Mouse (Mus musculus): ENCODE measurements around the gene Necab2. TPM values are rescaled to one million over a fixed set of nuclear protein-coding genes. Genes with fewer than 3 reads are reported as not detected.

Gene Necab2
- polyA plus RNA-seq, 1 experiment from 2014 or later, result 48.3 TPM

DNA sequence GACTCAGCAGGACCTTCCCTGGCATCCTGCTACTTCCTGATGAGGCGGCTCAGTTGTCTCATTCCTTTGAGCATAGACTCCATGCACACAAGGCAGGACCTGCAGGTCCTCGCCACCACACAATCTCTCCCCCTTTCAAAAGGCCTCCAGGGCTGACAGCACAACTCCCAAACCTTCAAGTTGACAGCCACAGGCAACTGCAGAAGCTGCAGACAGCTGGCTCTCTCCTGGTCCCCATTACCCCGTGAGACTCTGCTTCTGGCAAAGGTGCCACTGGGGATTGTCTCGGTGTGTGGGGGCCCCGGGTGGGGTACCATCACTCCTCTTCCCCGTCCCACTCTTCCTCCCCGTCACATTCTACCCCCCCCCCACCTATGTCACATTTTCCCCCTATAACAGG is 26.2 kb upstream of the Necab2 start:
- no peak for ATAC-seq (ENCODE audit: low FRiP score, low read depth)

DNA sequence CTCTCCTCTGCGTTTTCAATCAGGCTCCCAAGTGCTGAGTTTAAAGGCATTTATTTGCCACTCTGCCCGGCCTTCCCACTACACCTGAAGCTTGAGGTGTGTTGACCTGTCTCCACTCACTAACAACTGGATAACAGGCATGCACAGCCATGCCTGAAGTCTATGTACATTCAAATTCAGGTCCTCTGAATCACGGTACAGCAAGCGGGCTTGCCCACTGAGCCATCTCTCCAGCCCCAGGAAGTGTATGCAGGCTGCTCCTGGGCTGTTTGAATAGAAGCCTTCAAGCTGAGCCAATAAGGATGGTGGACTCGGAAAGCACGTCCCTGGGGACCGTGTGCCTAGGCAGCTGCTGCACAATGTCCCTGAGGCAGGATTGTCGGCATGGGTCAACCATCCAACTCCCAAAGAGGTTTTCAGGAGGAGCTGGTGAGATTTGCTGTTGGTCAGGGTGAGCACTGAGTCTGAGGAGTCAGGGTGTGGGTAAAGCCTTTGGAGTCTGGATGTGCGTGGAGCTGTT is 24.9 kb upstream of the Necab2 start:
- H3K4me1 ChIP-seq (replicated peaks), result peaks cover 10% of the 10 kb centered on the region
- H3K27ac ChIP-seq (replicated peaks), result no peak overlapping the region
- H3K27me3 ChIP-seq, result no peaks in the 10 kb centered on the region
- no peak overlapping the region for H3K4me2 ChIP-seq
- H3K9ac ChIP-seq, result no peak overlapping the region
- 53% methylated on average over 9 of the region's 9 CpGs for WGBS
- no peak for ATAC-seq (ENCODE audit: low FRiP score, low read depth)
- no peaks in the 10 kb centered on the region for H3K36me3 ChIP-seq
- no peaks in the 10 kb centered on the region for H3K9me3 ChIP-seq
- no peak overlapping the region for H3K4me3 ChIP-seq

More for the DNA sequence above, 26.2 kb upstream of the Necab2 start:
- Histone ChIP-seq H3K9ac (no peak overlapping the region), H3K27me3 (no peaks in the 10 kb centered on the region), H3K9me3 (no peaks in the 10 kb centered on the region), H3K4me3 (no peak overlapping the region), H3K4me1 (replicated peaks) (peaks cover 10% of the 10 kb centered on the region), H3K36me3 (no peaks in the 10 kb centered on the region), H3K27ac (replicated peaks) (no peak overlapping the region), H3K4me2 (no peak overlapping the region)
- WGBS, result 68% methylated on average over 7 of the region's 7 CpGs

DNA sequence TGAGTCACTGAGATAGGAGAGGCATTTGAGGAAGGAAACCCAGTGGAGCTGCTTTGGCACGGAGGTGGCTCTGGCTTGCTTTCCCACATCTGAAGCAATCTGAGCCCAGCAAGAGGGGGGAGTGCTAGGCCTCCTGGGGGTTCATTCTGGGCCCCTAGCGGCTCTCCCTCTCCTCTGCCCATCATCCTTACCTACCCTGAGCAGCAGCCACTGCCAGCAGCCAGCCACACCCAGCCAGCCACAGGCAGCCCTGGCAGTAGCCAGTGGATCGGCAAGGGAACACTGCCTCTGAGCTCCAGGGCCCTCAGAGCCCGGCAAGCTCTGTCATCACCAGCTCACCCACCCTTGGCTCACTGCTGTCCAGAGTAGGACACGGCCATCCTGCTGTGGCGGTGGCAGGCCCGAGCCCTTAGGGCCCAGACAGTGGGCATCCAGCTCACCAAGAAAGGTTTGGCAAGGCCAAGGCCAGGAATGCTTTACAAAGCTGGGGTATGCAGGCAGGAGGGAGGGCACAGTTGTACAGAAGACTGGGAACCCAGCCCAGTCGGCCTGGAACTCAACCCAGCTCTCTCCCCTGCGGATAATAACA is 24.3 kb upstream of the Necab2 start:
- Histone ChIP-seq H3K4me1 (replicated peaks) (peaks cover 10% of the 10 kb centered on the region), H3K27me3 (no peaks in the 10 kb centered on the region), H3K9me3 (no peaks in the 10 kb centered on the region), H3K4me2 (no peak overlapping the region), H3K4me3 (no peak overlapping the region), H3K9ac (no peak overlapping the region), H3K36me3 (no peaks in the 10 kb centered on the region), H3K27ac (replicated peaks) (no peak overlapping the region)
- 55% methylated on average over 9 of the region's 9 CpGs for WGBS
- ATAC-seq (ENCODE audit: low FRiP score, low read depth), result no peak; the same call in 1 of the 2 replicates

DNA sequence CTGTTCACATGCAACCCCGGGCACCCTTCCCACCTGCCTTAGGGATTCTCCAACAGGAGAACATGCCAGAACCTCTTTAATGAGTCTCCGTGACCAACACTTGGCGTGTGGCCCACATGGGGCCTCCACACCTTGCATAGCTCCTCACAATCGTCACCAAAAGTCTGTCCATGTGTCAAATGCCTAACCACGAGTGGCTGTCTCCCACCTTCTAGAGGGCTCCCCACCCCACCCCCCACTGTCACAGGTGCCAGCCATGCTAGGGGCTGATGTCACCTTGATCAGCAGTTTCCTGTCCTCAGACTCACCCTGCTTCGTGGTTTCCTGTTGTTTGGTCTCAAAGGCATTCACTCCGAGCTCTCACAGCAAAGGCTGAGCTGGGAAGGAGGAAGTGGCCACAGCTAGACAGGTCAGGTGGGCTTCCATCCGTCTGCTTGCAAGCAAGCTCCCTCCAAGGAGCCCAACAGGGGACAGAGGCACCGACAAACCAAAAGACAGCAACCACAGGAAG is 22.8 kb upstream of the Necab2 start:
- Histone ChIP-seq H3K9ac (no peak overlapping the region), H3K27me3 (no peaks in the 10 kb centered on the region), H3K36me3 (no peaks in the 10 kb centered on the region), H3K27ac (replicated peaks) (no peak overlapping the region), H3K4me3 (no peak overlapping the region), H3K4me1 (replicated peaks) (peaks cover 10% of the 10 kb centered on the region), H3K9me3 (no peaks in the 10 kb centered on the region), H3K4me2 (no peak overlapping the region)
- no peak for ATAC-seq (ENCODE audit: low FRiP score, low read depth)
- 69% methylated on average over 9 of the region's 9 CpGs for WGBS

DNA sequence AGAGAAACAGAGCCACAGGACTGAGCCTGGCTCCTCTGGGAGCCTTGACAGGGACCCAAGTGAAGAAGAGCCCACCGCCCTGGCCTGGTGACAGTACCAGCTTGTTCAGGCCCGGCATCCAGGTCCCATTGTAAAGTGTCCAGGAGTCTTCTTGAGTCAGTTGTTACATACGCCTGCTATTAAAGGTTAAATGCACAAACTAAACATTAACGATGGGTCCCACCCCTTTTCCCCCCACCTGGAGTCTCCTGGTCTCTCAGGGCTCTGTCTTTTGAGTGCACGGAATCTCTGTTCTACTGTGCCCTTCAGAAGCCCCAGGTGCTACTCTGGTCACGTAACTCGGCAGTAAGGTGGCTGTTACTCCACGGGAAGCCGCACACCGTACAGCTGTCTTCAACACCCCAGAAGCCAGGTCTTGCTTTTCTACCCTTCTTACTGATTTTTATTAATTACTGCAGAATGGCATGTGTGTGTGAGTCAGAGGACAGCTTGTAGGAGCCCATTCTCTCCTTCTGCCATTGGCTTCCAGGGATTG is 22.3 kb upstream of the Necab2 start:
- no peak for ATAC-seq (ENCODE audit: low FRiP score, low read depth)
- Histone ChIP-seq H3K27me3 (no peaks in the 10 kb centered on the region), H3K36me3 (no peaks in the 10 kb centered on the region), H3K27ac (replicated peaks) (no peak overlapping the region; the same call in 1 of the 2 replicates), H3K4me3 (no peak overlapping the region), H3K9ac (no peak overlapping the region), H3K9me3 (no peaks in the 10 kb centered on the region), H3K4me2 (no peak overlapping the region), H3K4me1 (replicated peaks) (peaks cover 10% of the 10 kb centered on the region)
- WGBS, result 86% methylated on average over 10 of the region's 10 CpGs

DNA sequence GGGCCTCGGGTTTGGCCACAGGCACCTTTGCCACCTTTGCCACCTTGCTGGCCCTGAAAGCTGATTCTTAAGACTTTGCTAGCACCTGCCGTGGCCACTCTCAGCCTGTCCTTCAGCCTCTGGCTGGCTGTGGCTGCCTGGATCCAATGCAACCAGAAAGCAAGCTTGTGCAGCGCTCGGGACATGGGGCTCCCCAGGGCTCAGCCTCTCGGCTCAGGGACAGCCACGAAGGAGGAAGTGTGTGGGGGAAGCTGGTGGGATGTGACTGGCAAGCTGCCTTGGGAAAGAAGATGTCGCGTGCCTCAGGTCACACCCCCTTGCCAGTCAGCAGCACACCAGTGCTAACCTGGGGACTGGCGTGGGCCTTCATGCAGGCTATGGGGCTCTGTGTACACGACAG is 21.8 kb upstream of the Necab2 start:
- Histone ChIP-seq H3K4me2 (no peak overlapping the region), H3K27me3 (no peaks in the 10 kb centered on the region), H3K4me1 (replicated peaks) (peaks cover 10% of the 10 kb centered on the region), H3K9me3 (no peaks in the 10 kb centered on the region), H3K4me3 (no peak overlapping the region), H3K9ac (no peak overlapping the region), H3K36me3 (no peaks in the 10 kb centered on the region), H3K27ac (replicated peaks) (no peak overlapping the region)
- no peak for ATAC-seq (ENCODE audit: low FRiP score, low read depth)
- WGBS, result 87% methylated on average over 10 of the region's 10 CpGs

DNA sequence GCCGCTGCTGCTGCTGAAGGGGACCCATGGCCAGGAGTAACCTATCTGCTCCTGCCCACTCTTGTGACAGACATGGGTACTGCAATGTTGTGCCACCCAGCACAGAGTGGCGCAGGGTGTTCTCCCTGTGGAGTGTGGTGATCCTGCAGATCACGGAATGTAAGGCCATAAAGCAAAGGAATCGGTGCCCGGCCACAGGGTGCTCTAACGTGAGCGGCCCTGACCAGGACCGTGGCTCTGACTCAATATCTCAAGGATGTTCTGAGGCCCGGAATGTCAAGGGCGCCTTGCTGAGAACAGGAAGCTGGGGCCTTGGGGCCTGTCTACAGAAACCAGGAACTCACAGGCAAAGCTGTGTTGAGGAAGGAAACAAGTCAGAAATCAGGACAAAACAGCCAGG is 21.0 kb upstream of the Necab2 start:
- no peaks in the 10 kb centered on the region for H3K9me3 ChIP-seq
- no peaks in the 10 kb centered on the region for H3K27me3 ChIP-seq
- no peak for ATAC-seq (ENCODE audit: low FRiP score, low read depth)
- no peak overlapping the region for H3K4me2 ChIP-seq
- H3K4me1 ChIP-seq (replicated peaks), result peaks cover 10% of the 10 kb centered on the region
- no peak overlapping the region for H3K4me3 ChIP-seq
- 95% methylated on average over 10 of the region's 10 CpGs for WGBS
- H3K27ac ChIP-seq (replicated peaks), result no peak overlapping the region; the same call in 1 of the 2 replicates
- H3K36me3 ChIP-seq, result no peaks in the 10 kb centered on the region
- no peak overlapping the region for H3K9ac ChIP-seq

DNA sequence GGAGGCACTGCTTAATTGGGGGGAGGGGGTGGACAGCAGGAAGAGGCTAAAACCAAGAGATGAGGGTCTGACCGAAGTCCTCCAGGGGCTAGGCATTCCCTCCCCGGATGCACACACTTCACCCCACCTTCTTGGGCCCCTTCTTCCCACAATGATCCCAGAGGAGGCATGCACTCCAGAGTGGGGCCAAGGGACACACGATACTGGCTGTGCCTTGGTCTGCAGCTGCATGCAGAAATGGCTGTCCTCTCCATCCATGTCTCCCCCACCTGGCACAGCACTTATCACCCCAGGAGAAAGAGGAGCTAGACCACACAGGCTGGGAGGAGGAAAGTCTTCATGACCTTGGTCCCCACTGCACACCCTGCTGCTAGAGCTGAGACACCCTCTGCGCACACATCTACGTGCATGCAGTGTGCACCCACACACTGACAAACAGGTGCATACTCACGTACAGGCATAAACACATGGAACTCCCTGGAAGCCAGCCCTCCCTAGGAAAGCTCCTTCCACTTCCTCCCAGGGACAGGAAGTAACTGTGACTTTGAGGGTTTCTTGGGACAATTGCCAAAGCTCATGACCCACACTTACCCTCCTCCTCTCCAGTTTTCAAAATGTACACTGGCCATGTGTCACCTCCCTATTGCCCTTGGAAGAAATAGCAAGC is 20.3 kb upstream of the Necab2 start:
- WGBS, result 89% methylated on average over 6 of the region's 6 CpGs
- Histone ChIP-seq H3K9me3 (no peaks in the 10 kb centered on the region), H3K4me2 (0 out of 2 replicates have a peak overlapping the region, but pooled peaks have one; percentile 9), H3K4me3 (no peak overlapping the region), H3K9ac (no peak overlapping the region), H3K27me3 (no peaks in the 10 kb centered on the region), H3K36me3 (no peaks in the 10 kb centered on the region), H3K27ac (replicated peaks) (no peak overlapping the region; the same call in 1 of the 2 replicates), H3K4me1 (replicated peaks) (peaks cover 10% of the 10 kb centered on the region)
- ATAC-seq (ENCODE audit: low FRiP score, low read depth), result no peak

DNA sequence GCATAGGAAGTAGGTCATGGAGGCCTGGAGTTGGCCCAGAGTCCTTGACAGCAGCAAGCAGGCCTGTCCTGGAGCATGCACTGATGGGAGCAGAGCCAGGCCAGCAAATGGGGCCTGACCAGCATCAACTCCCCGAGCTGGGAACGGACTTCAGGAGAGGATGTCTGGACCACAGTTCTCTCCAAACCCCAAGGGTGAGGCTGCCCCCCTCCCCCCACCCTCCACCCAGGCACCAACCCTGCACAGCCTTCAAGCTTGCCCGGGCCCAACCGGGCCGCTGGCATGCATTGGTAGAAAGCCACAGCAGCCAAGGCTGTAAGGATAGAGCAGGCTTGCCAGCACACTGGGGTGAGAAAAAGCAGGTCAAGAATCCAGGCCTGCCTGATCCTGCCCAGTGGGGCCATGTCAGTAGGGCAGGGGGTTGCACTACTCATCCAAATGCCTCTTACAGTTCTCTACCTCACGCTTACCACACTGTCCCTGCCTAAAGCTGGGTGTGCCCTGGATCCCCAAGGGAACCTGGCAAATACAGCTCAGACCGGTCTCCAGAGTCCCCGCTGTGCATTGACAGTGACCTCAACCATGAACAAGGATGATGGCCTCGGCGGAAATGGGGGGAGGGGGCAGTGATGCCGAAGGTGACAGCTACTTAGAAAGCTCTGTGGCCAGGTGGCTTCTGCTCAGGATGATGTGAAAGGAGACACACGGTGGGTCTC is 18.7 kb upstream of the Necab2 start:
- H3K4me3 ChIP-seq, result no peak overlapping the region
- WGBS, result 75% methylated on average over 12 of the region's 12 CpGs
- no peaks in the 10 kb centered on the region for H3K36me3 ChIP-seq
- H3K9ac ChIP-seq, result no peak overlapping the region
- ATAC-seq (ENCODE audit: low FRiP score, low read depth), result no peak
- H3K4me1 ChIP-seq (replicated peaks), result no peaks in the 10 kb centered on the region
- H3K27me3 ChIP-seq, result no peaks in the 10 kb centered on the region
- H3K27ac ChIP-seq (replicated peaks), result no peak overlapping the region
- no peaks in the 10 kb centered on the region for H3K9me3 ChIP-seq
- no peak overlapping the region for H3K4me2 ChIP-seq

DNA sequence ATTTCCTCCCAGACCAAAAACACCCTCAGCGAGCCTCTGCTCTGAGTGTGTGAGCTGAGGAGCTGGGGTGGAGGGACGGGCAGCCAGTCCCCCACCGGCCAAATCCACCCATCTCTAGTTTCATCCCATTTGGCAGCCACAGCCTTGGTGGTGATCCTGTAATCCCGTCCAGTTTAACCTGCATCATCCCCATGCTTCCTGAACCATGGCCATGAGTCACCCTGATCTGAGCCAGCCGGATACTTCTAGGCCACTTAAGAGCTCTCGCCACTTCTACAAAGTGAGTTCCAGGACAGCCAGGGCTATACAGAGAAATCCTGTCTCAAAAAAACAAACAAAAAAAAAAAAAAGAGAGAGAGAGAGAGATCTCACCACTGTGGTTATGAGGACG is 18.2 kb upstream of the Necab2 start:
- 83% methylated on average over 7 of the region's 7 CpGs for WGBS
- H3K9ac ChIP-seq, result no peak overlapping the region
- H3K4me2 ChIP-seq, result no peak overlapping the region
- H3K27ac ChIP-seq (replicated peaks), result no peak overlapping the region
- ATAC-seq (ENCODE audit: low FRiP score, low read depth), result no peak
- H3K4me1 ChIP-seq (replicated peaks), result no peaks in the 10 kb centered on the region
- H3K4me3 ChIP-seq, result no peak overlapping the region
- H3K9me3 ChIP-seq, result no peaks in the 10 kb centered on the region
- no peaks in the 10 kb centered on the region for H3K36me3 ChIP-seq
- no peaks in the 10 kb centered on the region for H3K27me3 ChIP-seq

DNA sequence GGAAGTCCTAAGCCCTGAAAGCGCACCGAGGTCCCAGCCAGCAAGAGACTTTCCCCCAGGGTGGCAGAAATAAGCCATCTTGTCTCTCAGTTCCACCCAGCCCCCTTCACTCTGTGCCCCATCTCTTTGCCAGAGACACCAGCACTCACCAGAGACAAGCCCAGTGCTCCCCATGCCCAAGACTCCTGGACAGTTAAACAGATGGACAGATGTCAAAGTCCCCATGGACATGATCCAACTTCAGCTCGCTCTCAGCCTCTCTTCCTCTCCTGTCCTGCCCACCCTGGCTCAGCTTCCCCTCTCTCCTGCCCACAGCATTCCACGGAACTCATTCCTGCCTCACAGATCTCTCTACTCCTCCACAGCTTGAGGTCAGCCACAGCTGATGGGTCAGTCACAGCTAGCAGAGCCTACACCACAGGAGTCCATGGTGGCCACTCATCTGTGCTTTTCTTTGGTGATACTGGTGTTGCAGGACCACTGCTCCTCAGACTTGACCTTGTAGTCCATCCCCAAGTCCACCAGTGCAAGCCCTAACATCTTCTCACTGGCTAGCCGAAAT is 17.7 kb upstream of the Necab2 start:
- no peak overlapping the region for H3K27ac ChIP-seq (replicated peaks)
- H3K4me3 ChIP-seq, result no peak overlapping the region
- ATAC-seq (ENCODE audit: low FRiP score, low read depth), result no peak
- H3K4me2 ChIP-seq, result no peak overlapping the region
- no peaks in the 10 kb centered on the region for H3K9me3 ChIP-seq
- H3K36me3 ChIP-seq, result no peaks in the 10 kb centered on the region
- no peaks in the 10 kb centered on the region for H3K27me3 ChIP-seq
- H3K4me1 ChIP-seq (replicated peaks), result no peaks in the 10 kb centered on the region
- no peak overlapping the region for H3K9ac ChIP-seq
- 76% methylated on average over 5 of the region's 5 CpGs for WGBS

DNA sequence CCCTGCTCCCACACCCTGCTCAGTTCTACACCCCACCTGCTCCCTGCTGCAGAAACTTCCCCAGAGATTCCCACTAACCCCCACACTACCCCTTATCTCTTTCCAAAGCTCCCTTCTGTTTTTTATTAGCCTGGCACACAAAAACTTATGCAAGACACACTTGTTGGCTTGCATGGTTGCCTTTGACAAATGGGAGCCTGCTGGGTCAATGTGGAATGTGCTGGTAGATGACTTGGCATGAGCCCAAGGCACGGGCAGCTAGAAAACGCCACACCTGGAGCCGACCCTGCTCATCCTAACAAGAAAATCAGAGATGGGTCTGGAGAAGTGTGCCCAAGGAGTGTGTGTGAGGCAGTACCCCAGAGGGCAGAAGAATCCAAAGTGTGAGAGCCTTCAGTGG is 17.0 kb upstream of the Necab2 start:
- Histone ChIP-seq H3K27ac (replicated peaks) (no peak overlapping the region), H3K4me3 (no peak overlapping the region), H3K27me3 (no peaks in the 10 kb centered on the region), H3K36me3 (no peaks in the 10 kb centered on the region), H3K9me3 (no peaks in the 10 kb centered on the region), H3K9ac (no peak overlapping the region), H3K4me2 (no peak overlapping the region), H3K4me1 (replicated peaks) (no peaks in the 10 kb centered on the region)
- 79% methylated on average over 3 of the region's 3 CpGs for WGBS
- ATAC-seq (ENCODE audit: low FRiP score, low read depth), result no peak

Measured in hindbrain, embryonic 15.5 days (tissue).